Mouse (Mus musculus) spleen, adult 2 months (tissue): Measurements from ENCODE around the gene Cacng4. TPM values are rescaled to one million over a fixed set of nuclear protein-coding genes. Genes with fewer than 3 reads are reported as not detected.

ENCODE experiments used
- DNase-seq, 2 experiments: peaks; one replicate each; pipeline versions ENCODE4 v3.0.0 to v3.0.0-alpha.2; 2012 to 2021; ENCODE audit warnings: low spot score in 2 of 2, low read depth in 1 of 2
- H3K27ac ChIP-seq: fragments of 200-500 bp; 2 replicates; pipeline ENCODE4 v1.5.1; 2012; ENCODE audit warnings: low read length, inconsistent platforms; ENCODE audit not compliant: insufficient read depth
- H3K27me3 ChIP-seq: fragments of 200-500 bp; 2 replicates; pipeline ENCODE4 v1.6.1; 2012; ENCODE audit warnings: mild to moderate bottlenecking, moderate library complexity, low read length, inconsistent platforms; ENCODE audit not compliant: control insufficient read depth, insufficient read depth
- H3K36me3 ChIP-seq: fragments of 200-500 bp; 2 replicates; pipeline ENCODE4 v1.6.1; 2012; ENCODE audit warnings: mild to moderate bottlenecking, low read length, inconsistent platforms; ENCODE audit not compliant: control insufficient read depth, insufficient read depth
- H3K4me1 ChIP-seq: fragments of 200-500 bp; 2 replicates; pipeline ENCODE4 v1.6.1; 2011; ENCODE audit warnings: inconsistent platforms; ENCODE audit not compliant: control insufficient read depth, insufficient read depth, insufficient read length
- H3K4me3 ChIP-seq: fragments of 200-500 bp; 2 replicates; pipeline ENCODE4 v1.5.1; 2011; ENCODE audit warnings: mild to moderate bottlenecking, inconsistent platforms; ENCODE audit not compliant: insufficient read depth, insufficient read length; ENCODE audit errors: extremely low read depth
- CTCF ChIP-seq: fragments of 200-500 bp; IDR thresholded peaks from 2 replicates; pipeline ENCODE4 v1.5.1; 2011; ENCODE audit warnings: mild to moderate bottlenecking, inconsistent platforms; ENCODE audit not compliant: insufficient read depth, insufficient read length, insufficient replicate concordance; ENCODE audit errors: extremely low read depth
- POLR2A ChIP-seq: fragments of 200-500 bp; IDR thresholded peaks from 2 replicates; pipeline ENCODE4 v1.6.1; 2011; ENCODE audit warnings: low read depth, low read length, inconsistent platforms
- WGBS: fragments of 180-500 bp; shearing (Covaris S2); methylation state at CpG from one replicate; pipeline ENCODE4 v1.1.7; 2018; 5-methylcytosine and 5-hydroxymethylcytosine counted together
- polyA plus RNA-seq: library from polyadenylated mRNA; depleted of rRNA; stranded (reverse); fragments of >200 nt; gene quantifications from 2 replicates; pipeline ENCODE4 v1.2.3, GENCODE M21; 2012

The Cacng4 gene
- polyA plus RNA-seq, 1 experiment: 0.12 TPM

DNA sequence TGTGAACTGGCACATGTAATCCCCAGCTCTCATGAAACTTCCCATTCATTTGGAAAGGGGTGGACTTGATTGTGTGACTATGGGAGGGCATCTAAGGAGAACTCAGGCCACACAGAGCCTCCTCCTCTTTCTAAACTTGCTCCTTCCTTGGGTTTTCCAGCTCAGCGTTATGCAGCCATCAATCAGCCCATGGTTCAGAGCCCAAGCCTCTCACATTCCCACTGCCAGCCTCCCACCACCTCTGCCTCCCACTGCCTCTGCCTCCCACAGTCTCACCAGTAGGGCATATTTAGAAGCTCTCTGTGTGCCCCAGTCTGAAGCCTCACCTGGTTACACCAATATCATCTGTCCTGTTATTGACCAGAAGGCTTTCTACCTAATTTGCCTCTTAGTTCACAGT lies 11.7 kb upstream of the Cacng4 start:
- Histone ChIP-seq H3K4me3 (no peak overlapping the region), H3K27me3 (no peaks in the 10 kb centered on the region), H3K36me3 (no peaks in the 10 kb centered on the region), H3K4me1 (no peaks in the 10 kb centered on the region), H3K27ac (no peak overlapping the region)
- DNase-seq: no peak
- 89% methylated on average over 1 of the region's 1 CpGs for WGBS
- no peak for TF ChIP-seq POLR2A
- no peak for TF ChIP-seq CTCF

DNA sequence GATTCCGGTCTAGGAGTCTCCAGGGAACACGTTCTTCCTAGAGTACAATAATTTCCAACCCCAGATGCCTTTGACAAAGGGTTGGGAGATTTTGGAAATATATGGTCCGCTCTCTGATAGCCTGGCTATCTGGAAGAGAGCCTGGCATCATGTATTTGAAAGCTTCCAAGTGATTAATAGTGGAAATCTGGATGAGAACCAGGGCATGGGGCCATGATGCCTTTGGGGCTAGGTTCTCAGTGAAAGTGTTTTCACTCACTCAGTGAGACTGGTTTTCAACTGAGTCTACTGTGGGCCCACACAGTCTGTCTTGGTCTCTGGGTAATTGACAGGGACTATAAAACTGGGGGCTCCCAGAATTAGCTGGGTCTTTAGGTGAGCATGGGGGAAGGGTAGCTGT lies 7.6 kb upstream of the Cacng4 start:
- Histone ChIP-seq H3K4me1 (no peaks in the 10 kb centered on the region), H3K36me3 (no peaks in the 10 kb centered on the region), H3K27me3 (no peaks in the 10 kb centered on the region), H3K27ac (no peak overlapping the region), H3K4me3 (no peak overlapping the region)
- 81% methylated on average over 3 of the region's 3 CpGs for WGBS
- no peak for TF ChIP-seq POLR2A
- TF ChIP-seq CTCF: no peak
- DNase-seq: no peak

DNA sequence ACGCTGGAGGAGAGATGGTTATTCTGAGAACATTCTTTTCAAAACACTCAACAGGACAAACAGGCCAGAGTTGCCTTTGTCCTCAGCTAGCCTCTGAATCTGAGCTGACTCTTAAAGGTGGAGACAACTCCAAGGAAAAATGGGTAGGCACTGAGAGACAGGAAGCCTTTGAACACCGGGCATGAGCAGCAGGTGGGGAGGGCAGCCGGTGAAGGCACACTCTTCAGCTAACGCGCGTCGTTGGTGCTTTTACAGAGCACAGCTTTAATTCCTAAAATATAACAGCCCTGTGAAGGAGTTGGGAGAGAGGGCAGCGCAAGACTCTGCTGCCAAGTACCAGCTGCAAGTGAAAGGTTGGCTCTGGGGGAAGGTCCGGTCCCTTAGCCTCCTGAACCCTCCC lies 5.0 kb upstream of the Cacng4 start:
- H3K36me3 ChIP-seq: no peaks in the 10 kb centered on the region
- TF ChIP-seq CTCF: no peak
- TF ChIP-seq POLR2A: no peak
- DNase-seq: no peak
- 39% methylated on average over 9 of the region's 9 CpGs for WGBS
- no peak overlapping the region for H3K27ac ChIP-seq
- peaks cover 1% of the 10 kb centered on the region for H3K27me3 ChIP-seq
- H3K4me3 ChIP-seq: no peak overlapping the region
- no peaks in the 10 kb centered on the region for H3K4me1 ChIP-seq

DNA sequence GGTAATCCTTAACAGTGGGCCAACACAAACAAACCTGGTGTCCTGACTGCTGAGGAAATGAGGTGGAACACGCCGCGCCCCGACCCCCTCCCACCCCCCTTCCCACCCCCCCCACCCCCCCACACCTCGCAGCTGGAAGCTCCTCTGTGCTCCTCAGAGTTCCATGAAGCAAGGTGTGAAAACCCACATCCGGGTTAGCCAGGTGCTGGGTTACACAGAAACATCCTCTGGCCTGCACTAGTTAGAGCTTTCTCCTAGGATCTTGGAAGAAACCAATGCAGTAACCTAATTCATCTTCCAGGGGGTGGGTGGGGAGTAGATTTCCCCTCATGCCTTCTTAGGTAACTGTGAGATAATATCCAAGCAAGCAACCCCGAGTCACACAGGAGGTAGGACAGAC lies 2.0 kb upstream of the Cacng4 start:
- Histone ChIP-seq H3K36me3 (no peaks in the 10 kb centered on the region), H3K4me3 (no peak overlapping the region), H3K27ac (no peak overlapping the region), H3K27me3 (peaks cover 5% of the 10 kb centered on the region), H3K4me1 (peaks cover 2% of the 10 kb centered on the region; the same call in 1 of the 2 replicates)
- WGBS: 19% methylated on average over 7 of the region's 7 CpGs
- DNase-seq: no peak
- TF ChIP-seq POLR2A: no peak
- TF ChIP-seq CTCF: no peak

DNA sequence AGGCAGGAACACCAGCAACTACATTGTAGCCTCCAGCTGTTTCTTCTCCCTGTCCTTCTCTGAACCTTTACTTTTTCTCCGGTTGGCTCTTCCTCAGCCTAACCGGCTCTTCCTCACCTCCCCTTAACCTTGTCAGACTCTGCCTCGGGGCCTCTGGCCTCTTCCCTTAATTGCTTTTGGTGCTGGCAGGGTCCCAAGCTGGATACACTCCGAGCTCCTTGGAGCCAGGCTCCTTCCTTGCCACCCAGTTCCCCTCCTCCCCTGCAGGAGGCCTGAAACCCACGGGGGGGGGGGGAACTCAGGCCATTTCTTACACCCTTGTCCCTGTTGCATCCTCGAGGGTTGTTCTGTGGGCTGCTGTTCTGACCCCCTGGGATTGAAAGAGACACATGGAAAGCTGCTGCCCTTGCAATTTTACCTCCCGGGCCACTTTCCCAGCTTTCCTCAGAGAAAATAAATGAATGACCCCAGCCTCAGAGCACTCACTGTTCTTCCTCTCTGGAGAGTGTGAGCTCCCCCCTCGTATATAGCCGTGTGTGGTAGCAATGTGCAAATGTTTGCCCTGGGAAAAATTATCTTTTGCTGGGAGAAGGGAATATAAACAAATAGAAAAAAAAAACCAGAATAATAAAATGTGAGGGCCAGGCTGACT lies 1.2 kb upstream of the Cacng4 start:
- no peak overlapping the region for H3K27ac ChIP-seq
- no peak overlapping the region for H3K4me3 ChIP-seq
- WGBS: 11% methylated on average over 9 of the region's 9 CpGs
- peaks cover 5% of the 10 kb centered on the region for H3K27me3 ChIP-seq
- no peak for DNase-seq
- TF ChIP-seq CTCF (no peak), POLR2A (no peak)
- H3K36me3 ChIP-seq: no peaks in the 10 kb centered on the region
- H3K4me1 ChIP-seq: peaks cover 2% of the 10 kb centered on the region; the same call in 1 of the 2 replicates

DNA sequence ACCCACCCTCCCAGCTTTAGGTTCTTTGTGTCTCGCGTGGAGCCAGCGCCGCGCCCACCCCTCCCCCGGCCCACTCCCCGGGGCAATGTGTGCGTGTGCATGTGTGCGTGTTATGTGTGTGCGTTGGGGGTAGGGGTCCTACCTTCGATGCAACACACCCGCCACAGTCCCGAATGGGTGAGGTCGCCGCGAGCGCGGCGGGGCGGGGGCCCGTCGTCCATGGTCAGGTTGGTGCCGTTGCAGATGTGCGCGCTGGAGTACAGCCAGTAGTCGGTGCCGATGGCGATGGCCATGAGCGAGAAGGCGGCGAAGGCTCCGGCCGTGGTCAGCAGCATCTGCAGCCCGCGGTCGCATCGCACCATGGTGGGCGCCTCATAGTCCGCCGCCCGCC lies 259 bp downstream of the Cacng4 start:
- Histone ChIP-seq H3K4me3 (no peak overlapping the region; the same call in 1 of the 2 replicates), H3K4me1 (peaks cover 2% of the 10 kb centered on the region; the same call in 1 of the 2 replicates), H3K27me3 (peaks cover 5% of the 10 kb centered on the region), H3K27ac (no peak overlapping the region), H3K36me3 (no peaks in the 10 kb centered on the region)
- 3% methylated on average over 38 of the region's 41 CpGs for WGBS
- no peak for DNase-seq
- TF ChIP-seq CTCF (no peak), POLR2A (no peak)

DNA sequence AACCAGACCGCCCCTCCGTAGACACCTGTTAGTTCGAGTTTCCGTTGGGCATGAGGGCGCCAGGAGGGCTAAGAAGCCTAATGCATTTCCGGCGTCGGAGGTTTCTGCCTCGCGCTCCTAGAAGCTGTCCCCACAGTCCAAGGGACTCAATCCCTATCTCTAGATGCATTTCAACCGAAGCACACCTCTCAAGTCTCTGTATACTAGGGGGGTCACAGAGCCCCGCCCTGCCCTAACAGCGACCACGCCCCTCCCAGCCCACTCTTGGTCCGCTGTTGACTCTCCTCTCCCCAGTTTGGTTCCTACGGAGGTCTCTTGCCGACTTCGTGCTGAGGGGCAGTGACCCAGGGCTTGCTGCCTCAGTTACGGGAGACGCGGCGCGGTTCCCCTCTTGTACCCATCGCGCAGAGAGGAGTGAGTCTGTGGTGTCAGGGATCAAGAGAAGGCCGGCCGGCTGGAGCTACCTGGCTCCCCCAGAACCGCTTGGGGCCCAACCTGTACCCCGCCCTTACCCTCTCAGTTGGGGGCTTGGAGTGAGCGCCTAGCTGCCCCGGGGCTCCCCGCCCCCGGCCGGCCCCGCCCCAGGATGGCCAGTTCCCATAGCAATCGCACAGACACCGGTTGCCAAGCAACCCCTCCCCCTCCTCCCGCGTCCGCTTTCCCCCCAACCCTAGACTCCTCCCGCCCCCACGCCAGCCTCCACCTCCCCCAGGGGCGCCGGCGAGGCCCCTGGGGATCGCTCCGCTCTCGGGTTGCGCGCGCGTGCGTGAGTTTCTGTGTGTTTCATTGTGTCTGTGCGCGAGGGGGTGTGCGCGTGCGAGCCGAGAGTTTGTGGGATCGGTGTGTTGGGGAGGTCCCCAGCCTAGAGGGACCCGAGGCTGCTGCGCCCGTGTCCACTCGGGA lies 906 bp downstream of the Cacng4 start:
- TF ChIP-seq CTCF (no peak), POLR2A (no peak)
- Histone ChIP-seq H3K4me3 (no peak overlapping the region), H3K27me3 (peaks cover 5% of the 10 kb centered on the region), H3K36me3 (no peaks in the 10 kb centered on the region), H3K4me1 (peaks cover 2% of the 10 kb centered on the region; the same call in 1 of the 2 replicates), H3K27ac (no peak overlapping the region)
- DNase-seq: no peak
- 3% methylated on average over 56 of the region's 64 CpGs for WGBS
